Mouse (Mus musculus): ENCODE data around the gene Rab34.
A peak's percentile ranks its signal among the peaks of the same experiment; 100 is the strongest.

Rab34 gene

DNA sequence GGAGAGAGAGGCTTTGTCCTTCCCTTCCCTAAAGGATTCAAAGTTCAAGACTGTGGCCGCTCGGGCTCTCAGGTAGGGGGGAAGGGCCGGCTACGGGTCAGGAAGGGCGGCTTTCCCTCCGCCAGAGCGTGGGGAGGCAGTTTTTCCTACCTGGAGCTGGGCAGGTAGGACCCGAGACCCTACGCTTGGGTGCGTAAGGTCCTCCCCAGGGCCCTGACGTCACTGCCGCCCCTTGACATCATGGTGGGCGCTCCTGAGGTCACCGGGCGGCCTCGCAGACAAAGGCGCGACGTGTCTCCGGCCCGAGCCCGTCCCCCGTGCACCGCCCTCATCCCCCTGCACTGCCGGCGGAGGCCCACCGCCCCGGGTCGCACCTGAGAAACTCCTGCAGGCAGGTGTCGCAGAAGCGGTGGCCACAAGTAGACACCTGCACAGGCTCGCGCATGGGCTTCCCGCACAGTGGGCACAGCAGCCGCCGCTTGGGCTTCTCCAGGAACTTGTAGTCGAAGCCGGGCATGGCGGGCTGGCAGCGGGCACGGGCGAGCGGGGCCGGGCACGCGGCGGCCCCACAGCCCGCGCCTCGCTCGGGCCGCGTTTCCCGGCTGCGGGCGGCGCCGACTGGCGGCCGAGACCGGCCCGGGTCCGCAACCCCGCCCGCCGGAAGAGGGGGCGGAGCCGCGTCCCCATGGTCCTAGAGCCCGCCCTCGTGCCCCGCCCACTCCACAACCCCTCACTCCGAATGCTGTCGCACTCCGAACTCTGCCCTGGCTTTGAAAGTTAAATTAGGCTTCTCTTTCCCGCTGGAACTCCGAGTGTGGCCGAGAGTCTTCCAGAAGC, 23.1 kb upstream of the Rab34 start, which contains the start of gene Traf4:
TSS of gene Traf4 (minus strand) at position 666 of the 837 bp plus-strand sequence.
- peak; percentile 95 for DNase-seq (ENCODE audit: low read depth, low spot score)

DNA sequence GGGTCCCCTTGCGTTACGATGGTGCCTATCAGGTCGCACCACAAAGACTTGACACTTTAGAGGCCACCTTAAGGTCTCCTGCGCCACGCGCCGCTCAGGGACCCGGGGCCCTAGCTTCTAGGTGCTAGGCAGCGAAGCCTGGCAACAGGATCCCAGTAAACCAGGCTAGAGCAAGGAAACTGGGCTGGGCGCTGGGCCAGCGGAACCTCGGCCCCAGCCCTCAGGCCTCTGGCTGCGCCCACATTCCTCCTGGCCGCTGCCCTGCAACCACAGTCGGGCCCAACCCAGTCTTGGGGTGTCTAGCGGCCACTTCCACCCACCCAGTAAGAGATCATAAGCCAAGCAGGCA, 22.5 kb upstream of the Rab34 start:
- no peak for DNase-seq (ENCODE audit: low read depth, low spot score)

DNA sequence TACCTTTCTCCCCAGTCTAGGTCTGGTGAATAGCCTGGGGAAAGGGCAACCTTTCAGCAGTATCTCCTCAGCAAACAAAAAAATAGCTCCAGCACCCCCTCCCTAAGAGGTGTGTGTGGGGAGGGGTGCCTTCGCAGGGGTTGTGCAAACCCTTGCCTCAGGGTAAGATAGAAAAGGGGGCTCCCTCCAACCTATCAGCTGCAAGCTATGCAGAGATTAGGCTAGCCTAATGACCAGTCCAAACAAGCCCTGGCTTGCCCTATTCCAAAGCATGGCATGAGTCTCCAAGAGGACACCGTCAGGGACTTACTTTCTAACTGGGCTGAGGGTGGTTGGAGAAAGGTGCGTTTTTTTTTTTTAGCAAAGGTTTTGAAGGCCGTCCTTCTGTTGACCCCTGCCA, 22.1 kb upstream of the Rab34 start:
- no peak for DNase-seq (ENCODE audit: low read depth, low spot score)

DNA sequence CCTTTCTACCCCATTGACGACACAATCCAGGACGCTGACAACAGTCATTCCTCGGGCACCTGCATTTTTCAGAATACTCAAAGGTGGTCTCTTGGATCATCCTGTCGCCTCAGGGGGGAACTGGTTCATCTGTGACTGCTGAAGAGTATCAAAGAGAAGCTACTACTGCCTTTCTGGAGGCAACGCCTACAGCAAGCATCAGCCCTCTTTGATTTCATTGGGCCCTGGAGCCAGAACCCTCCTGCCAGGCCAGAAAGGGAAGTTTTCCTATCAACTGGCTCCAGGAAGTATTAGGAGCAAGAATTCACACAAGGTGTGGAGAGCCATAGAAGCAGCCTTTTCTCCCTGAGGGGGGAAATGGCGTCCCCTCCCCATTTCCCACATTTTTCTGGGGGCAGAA, 21.6 kb upstream of the Rab34 start:
- DNase-seq (ENCODE audit: low read depth, low spot score) = peak; percentile 73

DNA sequence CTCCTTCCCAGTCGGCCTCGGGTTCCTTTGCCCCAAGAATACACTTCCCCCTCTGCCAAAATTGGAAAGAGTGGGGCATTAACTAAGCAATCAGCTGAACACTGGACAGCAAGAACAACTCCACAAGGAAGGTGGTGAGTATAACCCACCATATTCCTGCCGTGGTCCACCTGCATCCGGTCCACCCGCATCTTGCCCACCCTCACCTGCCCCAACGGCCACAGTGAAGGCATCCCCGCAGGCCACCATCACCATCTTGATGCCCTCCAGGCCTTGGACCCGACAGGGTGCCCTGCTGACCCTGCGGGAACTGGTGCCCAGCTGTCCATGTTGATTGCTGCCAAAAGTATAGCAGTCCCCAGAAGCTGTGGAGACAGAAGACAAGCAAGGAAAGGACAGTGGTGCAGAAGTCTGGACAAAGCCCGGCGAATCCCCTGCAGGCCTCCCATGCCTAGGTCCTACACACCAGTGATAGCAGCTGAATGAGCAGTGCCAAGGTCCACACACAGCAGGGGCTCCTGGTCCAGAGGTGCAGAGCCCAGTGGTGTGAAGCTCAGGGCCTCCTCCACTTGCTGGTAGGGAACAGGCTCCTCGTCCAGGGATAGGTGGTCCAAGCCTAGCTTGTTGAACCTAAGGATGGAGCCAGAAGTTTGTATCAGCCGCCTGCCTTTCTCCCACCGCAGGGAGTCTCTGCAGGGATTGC, 20.8 kb upstream of the Rab34 start:
- DNase-seq (ENCODE audit: low read depth, low spot score) = no peak

DNA sequence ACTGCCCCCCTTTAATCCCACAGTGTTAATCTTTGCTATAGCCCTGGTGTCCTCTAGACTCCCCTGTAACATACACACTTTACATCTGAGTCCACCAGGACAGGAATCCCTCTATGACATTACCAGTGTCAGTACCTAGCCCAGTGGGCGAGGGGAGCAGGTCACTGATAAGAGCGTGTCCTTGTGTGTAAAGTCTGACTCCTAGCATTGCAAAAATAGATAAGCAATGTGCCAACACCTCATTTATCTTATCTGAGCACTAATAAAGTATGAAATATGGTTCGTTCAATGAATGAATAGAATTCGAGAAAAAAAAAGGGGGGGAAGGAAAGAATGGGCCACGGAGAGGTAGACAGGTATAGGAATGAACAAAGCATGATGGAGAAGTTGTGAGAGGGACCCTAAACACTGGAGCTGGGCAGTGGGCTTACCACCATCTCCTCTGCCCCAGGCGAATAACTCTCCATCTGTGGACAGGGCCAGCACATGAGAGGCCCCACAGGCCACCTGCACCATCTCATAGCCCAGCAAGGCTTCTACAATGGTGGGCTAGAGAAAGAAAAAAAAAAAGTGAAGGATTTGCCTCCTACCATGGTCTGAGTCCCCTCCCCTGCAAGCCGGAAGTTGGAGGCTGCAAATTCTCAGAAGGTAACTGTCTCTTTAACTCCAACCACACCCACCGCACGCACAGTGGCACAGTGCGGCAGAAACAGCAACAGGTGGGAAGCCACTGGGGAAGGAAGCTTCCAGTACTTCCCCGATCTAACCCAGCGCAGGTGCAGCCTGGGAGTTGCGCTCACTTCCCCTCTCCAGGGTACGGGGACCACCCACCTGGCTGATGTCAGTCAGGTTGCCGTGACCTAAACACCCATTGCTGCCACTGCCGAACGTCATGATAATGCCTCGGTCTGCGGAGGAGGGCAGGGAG, 19.4 kb upstream of the Rab34 start:
- peak; percentile 72 for DNase-seq (ENCODE audit: low read depth, low spot score)

DNA sequence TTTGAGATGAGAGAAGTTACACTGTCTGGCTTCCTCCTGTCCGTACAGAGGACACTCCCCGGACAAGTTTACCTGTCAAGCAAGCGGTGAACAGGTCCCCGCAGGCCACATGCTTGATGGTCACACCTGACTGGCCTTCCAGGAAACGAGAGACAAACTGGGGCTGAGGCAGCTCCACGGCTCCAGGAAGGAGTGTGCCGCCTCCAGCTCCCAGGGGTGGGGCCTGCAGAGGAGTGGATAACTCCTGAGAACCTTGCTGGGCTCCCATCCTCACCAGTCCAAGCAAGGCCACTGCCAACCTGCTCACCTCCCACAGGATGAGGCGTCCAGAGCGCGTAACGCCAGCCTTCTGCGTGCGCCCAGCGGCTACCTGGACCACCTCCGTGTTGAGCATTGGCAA, 17.9 kb upstream of the Rab34 start:
- no peak for DNase-seq (ENCODE audit: low read depth, low spot score)

DNA sequence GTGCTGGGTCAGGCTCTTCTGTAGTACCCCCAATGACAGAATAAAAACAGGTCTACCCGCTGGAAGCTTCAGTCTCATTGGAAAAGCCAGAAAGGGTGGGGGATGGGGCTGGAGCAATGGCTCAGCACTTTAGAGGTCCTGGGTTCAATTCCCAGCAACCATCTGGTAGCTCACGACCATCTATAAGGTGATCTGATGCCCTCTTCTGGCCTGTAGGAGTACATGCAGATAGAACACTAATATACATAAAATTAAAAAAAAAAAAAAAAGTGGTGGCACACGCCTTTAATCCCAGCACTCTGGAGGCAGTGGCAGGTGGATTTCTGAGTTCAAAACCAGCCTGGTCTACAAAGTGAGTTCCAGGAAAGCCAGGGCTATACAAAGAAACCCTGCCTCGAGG, 16.9 kb upstream of the Rab34 start:
- peak; percentile 74 for DNase-seq (ENCODE audit: low read depth, low spot score)

DNA sequence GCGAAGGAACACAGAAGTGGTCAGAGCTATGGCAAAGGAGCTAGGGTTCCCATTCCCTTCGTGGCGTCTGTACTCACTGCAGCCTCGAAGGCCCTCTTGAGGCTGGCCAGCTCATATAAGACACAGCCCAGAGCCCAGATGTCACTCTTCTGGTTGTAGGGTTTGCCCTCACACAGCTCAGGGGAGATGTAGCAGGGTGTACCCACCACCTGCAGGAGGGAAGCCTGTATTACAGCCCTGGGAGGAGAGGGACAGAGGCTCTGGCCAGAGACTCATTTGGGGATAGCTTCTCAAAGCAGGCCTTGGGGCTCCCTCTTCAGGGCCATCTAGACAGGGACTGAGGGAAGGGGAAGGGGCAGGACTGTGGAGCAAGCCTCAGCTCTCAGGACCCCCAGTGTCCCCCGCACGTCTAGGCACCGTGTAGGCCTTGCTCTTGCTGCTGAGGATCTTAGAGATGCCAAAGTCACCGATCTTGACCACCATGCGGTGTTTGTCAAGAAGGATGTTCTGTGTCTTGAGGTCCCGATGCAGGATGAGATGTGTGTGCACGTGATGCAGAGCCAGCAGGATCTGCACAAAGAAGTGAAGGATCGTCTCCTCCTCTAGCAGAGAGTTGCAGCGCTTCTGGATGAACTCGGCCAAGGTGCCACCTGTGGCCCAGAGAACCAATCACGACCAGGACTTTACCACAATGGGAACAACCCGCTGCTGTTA, 16.0 kb upstream of the Rab34 start:
- peak; percentile 66 for DNase-seq (ENCODE audit: low read depth, low spot score)

DNA sequence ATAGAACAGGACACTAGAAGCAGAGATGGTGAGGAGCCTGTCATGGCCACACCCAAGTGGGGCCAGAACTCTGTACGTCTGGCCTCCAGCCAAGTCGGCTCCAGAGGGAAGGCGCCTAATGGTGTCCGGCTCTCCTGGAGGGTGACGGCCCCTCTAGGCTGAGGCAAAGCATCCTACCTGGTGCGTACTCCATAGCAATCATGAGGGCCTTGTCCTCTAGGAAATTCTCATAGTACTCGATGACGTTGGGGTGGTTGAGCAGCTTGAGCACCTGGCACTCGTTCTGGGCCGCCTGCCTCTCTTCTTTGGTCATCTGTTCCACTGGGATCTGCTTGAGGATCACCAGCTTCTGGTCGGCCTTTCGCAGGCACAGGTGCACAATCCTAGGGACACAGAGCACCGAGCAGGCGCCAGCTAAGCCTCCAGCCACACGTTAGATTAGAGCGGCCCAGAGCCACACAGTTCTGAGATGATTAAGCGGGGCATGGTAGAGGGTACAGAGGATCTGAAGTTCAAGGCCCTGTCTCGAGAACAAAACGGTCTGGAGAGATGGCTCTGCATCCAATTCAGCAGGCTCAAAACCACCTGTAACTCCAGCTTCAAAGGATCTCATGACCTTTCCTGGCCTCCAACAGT, 15.4 kb upstream of the Rab34 start:
- DNase-seq (ENCODE audit: low read depth, low spot score) = peak; percentile 32

DNA sequence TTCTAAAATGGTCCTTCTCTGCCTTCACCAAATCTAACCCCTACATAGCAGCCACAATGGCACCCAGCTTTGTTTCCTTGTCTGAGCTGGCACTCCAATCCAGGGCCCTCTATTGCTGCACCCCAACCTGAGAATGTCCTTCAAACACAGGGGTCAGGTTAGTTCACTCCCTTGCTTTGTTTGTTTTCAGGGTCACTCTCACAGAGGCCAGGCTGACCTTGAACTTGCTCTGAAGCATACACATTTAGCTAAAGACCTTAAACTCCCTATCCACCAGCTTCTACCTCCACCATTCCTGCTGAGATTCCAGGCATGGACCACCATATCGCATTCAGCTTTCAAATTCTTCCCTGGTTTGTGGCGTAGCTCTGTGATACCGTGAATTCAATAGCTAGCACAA, 13.7 kb upstream of the Rab34 start:
- peak; percentile 40 for DNase-seq (ENCODE audit: low read depth, low spot score)

DNA sequence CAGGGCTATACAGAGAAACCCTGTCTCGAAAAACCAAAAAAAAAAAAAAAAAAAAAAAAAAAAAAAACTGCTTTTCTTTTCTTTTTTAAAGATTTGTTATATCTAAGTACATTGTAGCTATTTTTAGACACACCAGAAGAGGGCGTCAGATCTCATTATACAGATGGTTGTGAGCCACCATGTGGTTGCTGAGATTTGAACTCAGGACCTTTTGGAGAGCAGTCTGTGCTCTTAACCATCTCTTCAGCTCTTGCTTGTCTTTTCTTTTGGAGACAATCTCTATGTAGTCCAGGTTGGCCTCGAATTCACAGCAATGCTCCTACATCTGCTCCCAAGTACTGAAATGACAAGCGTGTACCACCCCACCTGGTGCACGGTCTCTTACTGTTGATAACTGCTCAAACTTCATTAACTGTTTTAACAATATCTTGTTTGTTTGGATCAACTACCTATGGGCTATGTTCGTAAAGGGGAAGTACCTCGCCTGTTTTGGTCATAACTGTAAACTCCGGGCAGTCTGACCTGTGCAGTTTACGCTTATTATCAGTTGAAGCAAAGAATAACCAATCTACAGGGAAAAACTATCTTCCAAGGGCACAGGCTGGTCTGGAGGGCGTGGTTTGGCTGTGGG, 12.3 kb upstream of the Rab34 start:
- DNase-seq (ENCODE audit: low read depth, low spot score) = no peak

DNA sequence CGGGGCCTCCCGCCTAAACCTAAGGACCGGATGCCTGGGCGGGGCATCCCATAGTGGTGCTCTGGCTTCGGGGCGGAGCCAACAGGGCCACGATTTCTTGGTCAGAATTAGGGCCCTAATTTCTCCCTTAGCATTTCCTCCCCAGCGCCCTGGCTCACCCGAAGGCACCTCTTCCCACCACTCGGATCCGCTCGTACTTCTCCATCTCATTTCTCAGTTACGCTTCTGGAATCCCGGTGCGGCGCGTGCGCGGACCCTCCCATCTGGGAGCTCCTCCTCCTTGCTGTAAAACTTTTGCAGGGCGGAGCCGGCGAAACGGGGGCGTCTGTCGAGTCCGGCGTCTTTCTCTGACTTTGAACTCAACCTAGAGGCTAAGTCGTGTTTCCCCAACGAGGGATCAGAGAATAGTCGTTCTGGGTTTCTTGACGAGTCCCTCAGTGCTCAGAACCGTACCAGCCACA, 11.8 kb upstream of the Rab34 start, which contains the start of the genes Nek8 and Tlcd1:
TSS of gene Nek8 (minus strand) at position 274 of the 461 bp plus-strand sequence.
TSS of gene Tlcd1 (plus strand) at position 310 of the 461 bp plus-strand sequence.
- peak; percentile 96 for DNase-seq (ENCODE audit: low read depth, low spot score)

DNA sequence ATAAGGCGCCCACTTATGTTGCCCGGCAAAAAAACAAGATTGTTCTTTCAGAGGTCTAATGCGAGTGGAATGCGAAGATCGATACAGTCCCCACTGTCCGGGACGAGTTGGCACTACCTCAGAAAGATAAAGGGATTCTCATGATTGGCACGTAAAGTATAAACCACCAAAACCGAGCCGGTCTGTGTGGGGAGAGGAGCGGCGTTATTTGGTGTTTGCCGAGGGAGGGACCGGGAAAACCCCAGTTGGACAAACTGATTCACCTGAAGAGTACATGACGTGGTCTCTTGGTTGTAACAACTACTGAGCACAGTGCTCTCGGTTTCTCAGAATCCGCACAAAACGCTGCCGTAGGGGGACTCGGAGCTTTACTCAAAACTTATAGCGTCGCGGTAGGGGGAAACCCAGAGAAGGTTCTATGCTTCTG, 11.3 kb upstream of the Rab34 start:
- DNase-seq (ENCODE audit: low read depth, low spot score) = no peak

DNA sequence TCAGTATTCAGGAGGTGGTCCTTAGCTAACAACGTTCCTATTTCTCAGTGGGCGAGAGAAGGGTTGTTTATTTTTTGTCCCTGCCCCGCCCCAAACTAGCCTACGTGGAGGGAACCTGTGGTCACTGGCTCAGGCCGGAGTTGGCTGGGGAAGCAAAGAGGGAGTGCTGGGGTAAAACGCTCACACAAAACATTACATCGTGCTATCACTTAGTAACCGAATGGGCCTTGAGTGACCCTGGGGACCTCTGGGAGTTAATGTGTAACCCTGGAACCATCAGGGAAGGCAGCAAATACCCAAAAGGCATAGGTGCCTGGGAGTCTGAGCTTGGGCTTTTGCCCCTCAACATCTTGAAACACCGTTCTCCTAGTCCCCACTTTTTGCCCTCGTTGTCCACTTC, 10.8 kb upstream of the Rab34 start:
- peak; percentile 71 for DNase-seq (ENCODE audit: low read depth, low spot score)

DNA sequence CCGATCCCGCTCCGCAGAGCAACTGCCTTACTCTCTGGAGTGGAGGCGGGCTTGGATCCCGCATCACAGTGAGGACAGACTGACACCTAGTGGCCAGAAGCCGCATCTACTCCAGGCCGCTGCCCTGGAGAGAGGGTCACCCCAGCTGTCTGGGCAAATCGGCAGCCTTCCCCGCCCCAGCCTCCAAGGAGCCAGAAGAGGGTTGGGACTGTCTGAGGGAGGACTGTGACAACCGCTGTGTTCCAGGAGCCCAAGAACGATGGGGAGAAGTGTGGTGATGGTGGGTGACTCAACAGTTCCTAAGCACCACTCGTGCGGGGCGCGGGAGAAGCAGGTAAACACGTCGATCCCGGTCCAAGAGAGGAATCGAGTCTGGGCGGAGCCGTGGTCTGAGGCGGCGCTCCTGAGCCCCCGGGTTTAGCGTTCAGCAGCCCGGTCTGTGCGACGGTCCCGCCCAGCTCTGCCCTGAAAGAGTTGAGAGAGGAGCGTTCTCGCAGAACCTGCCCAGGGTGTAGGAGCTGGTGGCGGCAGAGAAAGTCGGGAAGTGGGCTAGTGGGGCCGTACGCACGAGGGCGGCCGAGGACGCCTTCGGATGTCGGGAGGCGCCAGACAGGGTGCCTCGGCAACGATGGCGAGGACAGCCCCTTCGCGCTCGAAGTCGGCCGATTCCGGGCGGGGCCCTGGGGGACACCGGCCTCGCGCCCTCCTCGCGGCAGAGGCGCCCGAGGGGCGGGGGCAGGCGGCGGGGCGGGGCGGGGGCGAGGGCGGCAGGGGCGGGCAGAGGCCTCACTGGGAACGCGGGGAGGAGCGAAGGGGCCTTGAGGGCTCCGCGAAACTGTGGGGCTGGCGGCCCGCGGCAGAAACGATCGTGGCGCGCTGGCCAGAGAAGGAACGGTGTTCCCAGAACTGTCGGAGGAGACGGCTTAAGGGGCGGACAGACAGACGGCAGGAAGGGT, 10.0 kb upstream of the Rab34 start:
- DNase-seq (ENCODE audit: low read depth, low spot score) = peak; percentile 98

DNA sequence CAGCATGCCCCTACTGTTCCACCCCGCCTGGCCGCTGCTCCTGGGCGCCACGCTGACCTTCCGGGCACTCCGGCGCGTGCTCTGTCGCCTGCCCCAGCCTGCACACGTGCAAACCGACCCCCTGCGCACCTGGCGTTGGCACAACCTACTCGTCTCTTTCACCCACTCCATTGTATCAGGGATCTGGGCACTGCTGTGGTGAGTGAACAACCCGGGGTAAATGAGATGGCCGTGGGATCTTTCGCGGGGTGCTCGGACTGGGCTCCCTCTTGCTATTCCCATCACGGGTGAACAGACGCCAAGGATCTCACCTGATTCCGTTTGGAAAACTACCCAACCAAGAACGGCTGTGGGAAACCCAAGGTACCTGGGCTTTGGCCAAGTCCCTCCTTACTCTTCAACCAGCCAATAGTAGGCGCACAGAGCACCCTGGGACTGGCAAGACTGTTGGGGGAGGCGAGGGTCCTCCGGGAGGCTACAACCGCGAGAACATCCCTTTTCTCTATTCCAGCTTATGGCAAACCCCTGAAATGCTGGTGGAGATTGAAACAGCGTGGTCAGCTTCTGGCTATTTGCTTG, 9.3 kb upstream of the Rab34 start:
- peak; percentile 88 for DNase-seq (ENCODE audit: low read depth, low spot score)

DNA sequence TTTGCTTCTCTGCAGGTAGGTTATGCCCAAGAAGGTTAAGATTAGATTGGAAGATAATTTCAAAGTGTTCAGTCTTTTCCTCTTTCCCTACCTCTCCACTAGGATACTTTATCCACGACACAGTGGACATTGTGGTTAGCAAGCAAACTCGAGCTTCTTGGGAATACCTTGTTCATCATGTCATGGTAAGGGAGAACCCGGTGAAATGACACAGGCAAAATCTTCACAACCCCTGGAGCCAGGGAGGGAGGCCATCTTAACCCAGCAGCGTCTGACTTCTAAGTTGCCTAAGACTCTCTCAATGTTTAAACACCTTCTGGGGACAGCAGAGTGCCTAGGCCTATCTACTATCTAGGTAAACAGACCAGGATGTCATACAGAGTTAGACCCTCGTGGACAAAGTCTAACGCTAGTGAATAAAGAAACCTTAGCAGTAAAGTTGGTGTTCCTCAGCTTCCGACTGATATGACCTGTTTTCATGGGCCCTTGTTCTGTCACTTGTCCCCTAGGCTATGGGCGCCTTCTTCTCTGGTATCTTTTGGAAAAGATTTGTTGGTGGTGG, 8.7 kb upstream of the Rab34 start:
- DNase-seq (ENCODE audit: low read depth, low spot score) = peak; percentile 54
